Mouse (Mus musculus) c-Kit-positive CD71-positive TER-119-positive erythroid progenitor cells, embryonic 14.5 days (primary cell): ENCODE data around the gene Acap1.

Experiments used
- DNase-seq: peaks from one replicate; pipeline ENCODE4 v3.0.0-alpha.2; 2013; ENCODE audit warnings: low spot score

The Acap1 gene

DNA sequence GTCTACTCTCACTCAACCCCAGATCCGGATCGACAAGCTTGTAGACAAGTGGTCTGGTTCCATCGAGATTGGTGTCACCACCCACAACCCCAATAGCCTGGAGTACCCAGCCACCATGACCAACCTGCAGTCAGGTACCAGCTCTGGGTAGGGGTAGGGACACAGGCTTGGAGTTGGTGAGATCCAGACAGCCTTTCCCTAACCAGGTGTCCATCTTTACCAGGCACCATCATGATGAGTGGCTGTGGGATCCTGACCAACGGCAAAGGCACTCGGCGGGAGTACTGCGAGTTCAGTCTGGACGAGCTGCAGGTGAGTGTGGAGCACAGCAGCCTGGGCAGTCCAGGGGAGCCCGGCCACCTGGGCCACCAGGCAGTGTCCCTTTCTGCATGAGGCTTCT is 9.0 kb upstream of the Acap1 start:
- no peak for DNase-seq

DNA sequence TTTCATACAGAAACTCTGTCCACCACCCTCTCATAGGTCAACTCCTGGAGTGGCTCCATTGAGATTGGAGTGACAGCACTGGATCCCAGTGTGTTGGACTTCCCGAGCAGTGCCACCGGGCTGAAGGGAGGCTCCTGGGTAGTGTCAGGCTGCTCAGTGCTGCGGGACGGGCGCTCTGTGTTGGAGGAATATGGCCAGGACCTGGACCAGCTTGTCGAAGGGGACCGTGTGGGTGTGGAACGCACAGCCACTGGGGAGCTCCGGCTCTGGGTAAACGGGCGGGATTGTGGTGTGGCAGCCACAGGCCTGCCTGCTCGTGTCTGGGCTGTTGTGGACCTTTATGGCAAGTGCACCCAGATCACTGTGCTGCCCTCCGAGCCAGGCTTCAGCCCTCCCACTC is 7.6 kb upstream of the Acap1 start:
- no peak for DNase-seq

DNA sequence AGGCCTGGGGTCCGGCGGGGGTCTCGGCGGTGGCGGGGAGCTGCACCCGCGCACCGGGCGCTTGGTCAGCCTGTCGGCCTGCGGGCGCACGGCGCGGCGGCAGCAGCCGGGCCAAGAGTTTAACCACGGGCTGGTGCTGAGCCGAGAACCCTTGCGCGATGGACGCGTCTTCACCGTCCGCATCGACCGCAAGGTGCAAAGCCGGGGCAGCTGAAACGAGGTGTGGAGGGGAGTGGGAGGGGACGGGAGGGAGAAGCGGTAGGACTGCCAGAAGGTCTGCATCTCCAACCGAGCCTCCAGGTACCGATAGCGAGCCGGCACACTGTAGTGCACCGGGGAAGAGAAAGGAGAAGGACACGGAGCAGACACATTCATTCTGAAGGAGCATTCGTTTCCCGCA is 6.7 kb upstream of the Acap1 start:
- DNase-seq = no peak

DNA sequence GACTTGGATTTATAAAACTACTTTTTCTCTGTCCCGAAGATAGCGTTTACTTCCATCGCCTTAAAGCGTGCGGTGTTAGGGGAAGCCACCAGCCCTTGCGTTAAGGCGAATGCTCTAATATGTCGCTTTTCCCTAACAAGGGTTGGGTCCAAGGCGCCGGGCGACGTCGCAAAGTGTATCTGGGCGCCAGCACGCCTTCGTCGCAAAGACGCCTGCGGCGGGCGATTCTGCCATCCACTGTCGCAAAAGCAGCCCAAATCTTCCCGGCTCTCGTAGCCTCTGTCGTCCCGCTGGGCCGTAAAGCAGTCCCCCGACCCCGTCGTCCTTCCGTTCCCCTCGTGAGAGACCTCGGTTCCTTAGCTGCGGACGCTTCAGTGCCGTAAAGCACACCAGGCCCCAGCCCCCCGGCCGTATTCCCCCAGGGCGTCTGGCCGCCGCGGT is 6.1 kb upstream of the Acap1 start:
- DNase-seq = peak; percentile 92

DNA sequence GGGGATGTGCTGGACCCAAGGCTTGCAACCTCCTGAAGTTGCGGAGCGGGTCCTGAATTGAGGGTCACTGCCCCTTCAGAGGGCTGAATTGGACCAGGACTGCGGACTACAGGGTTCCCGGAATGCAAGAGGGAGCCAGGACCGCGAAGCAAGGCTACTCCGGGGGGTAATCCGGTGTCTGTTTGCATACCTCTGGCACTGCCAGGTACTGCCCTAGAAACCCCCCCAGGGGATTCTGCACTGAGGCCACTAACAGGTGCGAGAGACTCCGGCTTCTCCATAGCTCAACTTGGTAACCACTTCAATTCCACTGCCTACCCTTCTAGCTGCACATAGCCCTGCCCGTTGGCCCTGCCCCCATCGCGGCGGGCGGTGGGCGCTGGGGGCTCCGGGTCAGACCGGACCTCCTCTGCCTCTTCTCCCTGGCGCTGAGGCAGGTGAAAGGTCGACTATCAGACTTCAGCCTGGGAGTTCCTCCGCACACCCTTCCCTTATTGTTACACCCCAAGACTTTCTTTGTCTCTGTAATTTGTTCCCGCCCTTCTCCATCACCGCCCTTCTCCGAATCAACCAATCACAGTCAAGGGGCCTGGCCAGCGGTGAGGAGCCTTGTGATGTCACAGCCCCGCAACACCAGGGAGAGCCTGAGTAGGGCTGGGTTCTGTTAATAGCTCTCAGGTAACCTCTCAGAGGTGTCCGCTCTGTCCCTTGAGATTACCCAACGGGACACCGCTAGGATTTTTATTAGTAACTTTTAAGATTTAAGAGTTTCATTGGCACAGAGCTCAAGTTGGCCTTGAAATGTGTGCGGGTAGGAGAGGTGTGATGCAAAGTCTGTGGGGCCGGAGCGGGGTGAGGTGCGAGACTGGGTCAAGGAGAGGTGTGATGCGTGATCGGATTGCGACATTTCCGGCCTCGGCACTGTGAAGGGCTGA is 5.4 kb upstream of the Acap1 start, which contains the start of the genes 2810408A11Rik and Neurl4:
TSS of gene 2810408A11Rik (minus strand) at position 517 of the 935 bp plus-strand sequence.
TSS of gene Neurl4 (plus strand) at position 602 of the 935 bp plus-strand sequence.
- DNase-seq = peak; percentile 95

DNA sequence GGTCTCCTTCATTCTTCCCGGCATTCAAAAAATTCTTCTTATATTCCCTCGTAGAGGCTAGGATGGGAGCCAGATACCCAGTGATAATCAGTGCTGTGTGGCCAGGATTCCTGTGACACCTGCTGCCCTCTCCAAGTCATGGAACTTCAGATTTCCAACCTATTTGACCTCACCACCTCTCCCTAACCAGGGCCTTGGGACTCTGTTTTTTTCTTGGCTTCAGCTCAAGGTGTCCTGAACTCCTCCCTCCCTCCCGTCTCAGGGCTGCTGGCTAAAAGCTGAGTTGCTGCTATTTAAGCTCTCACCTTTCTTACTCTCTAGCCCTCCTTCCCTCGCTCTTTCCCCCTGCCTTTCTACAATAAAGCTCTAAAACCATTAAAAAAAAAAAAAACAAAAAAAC is 4.5 kb upstream of the Acap1 start:
- no peak for DNase-seq

DNA sequence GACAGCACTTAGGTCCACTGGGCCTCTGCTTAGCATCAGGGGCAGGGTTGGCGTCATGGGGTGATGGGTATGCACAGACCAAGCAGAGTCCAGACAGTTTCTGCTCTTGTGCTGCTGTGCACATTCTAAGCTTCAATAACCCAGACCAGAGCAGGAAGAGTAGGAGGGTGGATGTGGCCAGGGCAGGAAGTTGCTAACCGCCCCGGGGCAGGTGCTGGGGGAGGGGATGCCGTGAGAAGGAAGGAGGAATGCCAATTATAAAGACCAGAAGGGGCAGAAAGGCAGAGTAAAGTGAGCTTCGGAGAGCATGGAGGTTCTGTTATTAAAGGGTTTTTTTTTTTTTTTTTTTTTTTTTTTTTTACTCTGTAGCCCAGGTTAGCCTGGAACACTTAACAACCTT is 668 bp downstream of the Acap1 start:
- no peak for DNase-seq

DNA sequence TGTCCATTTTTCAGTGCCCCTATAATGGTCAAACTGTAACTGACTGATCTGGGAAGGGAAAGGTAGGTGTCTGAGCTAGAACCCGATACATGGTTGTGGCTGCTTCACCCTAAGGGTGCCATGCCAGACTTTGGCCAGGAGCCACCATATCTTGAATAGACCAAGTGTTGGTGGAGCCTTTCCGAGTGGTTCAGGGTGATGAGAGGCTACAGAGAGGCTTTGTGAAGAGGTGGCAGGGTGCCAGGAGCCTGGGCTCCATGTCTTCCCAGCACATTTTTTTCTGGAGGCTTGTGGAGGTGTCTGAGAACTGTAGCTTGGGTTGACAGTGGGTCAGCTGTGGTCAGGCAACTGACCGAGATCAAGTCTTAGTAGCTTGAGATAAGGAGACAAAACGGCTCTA is 3.9 kb downstream of the Acap1 start:
- DNase-seq = no peak

DNA sequence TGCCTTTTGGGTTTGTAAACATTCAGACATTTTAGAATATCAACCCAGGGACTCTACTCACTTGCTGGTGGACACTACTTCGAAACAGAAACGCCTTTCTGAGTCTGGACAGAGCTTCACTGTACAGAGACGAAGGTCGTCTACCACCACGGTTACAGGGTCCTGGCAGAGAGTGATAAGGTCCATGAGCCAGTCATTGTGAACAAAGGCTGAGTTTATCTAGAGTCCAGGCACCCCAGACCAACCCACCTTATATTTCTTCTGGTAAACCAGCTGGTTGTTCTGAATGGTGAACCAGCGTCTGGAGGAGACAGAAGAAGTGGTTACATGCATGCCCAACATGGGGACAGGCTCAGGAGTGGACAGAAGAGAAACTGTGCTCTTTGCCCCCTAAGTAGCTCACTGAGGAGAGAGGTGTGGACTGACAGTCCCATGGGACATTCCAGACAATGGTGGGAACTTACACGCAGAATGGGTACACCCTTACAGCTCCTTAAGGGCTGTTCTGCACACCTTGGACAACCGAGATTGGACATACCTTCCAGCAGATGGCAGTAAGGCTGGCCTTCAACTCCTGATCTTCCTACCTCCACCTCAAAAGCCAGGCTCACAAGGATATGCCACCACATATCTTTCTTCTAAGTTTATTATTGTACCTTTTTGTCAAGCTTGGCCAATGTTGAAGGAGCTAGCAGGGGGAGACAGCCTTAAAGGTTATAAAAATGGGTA is 8.3 kb downstream of the Acap1 start:
- DNase-seq = no peak

DNA sequence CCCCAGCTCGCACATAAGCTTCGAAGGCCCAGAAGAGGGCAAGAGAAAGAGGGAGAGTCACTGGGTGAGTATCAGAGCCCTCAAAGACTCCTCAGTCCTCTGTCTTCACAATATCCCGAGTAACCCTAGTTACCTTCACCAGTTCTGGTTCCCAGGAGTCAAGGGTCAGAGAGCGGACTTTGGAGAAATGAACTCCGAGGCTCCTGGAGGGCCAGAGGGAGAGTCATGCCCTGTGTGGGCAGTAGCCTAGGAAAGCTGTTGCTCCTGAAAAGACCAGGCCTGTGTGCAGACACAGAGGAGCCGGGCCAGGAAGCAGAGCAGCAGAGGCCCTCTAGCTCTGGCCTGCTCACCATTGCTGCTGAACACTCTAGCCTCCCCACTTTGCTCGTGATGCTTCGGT is 10.7 kb downstream of the Acap1 start:
- DNase-seq = no peak

DNA sequence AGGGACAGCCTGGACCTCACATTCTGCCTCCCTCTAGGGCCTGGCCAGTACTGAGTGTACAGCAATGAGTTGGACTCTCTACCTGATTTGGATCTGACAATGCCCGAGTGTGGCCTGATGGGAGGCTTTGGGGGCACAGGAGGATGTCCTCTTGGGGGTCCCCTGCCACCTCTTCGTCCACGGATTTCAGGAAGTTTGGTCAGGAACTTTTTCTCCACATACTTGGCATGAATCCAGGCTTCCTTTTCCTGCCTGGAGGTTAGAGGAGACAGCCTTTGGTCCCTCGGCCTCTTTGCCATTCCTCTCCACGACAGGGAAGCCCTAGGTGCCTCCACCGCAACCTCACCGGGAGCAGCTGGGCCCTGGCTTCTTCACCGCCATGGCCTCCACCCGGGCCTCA is 11.1 kb downstream of the Acap1 start:
- no peak for DNase-seq

DNA sequence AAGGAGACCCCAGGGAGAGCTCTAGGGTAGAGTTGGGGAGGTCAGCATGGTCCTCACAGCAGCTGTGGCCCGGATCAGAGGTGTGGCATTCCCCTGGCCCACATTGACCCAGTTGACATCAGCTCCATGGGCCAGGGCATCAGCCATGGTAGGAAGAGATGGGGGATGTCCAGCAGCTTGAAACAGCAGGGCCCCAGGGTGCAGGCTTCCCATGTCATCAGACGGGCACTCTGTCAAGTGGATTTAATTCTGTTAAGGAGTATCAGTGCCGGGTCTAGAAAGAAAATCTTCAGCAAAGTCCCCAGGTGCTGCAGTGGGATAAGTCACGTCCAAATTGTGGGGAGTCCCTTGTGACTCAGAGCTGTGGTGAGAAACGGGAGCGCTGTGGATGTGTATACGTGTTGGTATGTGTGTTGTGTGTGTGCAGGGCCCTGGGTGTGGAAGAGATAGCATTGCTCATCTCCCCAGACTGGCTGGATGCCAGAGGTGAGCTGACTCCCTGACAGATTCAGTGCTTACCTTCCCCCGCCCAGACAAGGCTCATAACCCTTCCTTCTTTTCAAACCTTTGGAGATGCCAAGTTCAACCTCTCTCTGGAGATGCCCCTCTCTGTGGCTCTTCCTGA is 11.7 kb downstream of the Acap1 start:
- DNase-seq = no peak

DNA sequence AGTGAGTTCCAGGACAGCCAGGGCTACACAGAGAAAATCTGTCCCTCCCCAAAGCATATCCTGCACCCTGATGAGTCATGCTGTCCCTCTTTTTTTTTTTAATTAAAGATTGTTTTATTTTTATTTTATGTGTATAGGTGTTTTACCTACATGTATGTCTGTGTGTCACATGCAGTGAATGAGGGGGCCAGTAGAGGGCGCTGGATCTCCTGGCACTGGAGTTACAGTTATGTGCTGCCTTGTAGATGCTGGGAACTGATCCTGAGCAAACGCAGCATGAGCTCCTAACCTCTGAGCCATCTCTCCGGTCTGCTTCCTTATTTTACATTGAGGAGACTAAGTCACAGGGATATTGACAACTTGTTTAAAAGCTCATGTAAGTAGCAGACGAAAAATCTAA is 12.3 kb downstream of the Acap1 start:
- no peak for DNase-seq

DNA sequence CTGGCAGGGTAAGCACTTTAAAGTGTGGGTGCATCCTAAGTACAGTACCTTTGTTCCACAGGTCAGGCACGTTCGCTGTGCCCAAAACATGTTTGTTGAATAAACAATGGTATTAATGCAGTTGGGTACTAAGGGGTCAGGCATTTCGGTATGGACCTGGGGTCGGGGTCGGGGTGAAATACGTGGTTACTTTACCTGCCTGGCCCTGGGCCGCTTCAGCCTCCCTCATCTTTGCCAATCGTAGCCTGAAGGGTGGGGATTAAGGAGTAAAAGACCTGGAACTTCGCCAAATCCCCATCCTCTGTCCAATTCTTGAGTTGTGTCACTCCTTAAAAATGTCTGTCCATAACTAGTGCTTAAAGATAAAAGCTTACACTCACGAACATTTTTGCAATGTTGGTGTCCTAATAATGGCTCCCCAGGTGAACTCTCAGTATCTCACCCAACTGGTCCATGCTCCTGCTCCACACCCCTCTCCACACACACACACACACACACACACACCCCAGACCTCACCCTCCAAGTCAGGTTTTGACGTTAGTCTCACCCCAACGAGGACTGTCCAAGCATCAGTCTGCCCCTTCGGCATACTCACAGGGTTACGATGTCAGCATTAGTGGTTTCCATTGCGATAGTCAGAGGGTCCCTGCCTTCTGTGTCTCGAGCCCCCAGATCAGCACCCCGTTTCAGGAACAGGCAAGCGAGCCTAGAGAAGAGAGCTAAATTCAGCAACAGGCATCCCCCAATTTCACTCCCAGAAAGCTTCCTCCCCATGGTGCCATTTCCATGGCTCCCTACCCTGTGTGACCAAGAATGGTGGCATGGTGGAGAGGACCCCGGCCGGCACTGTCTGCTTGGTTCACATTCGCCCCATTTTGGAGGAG is 13.3 kb downstream of the Acap1 start:
- no peak for DNase-seq

DNA sequence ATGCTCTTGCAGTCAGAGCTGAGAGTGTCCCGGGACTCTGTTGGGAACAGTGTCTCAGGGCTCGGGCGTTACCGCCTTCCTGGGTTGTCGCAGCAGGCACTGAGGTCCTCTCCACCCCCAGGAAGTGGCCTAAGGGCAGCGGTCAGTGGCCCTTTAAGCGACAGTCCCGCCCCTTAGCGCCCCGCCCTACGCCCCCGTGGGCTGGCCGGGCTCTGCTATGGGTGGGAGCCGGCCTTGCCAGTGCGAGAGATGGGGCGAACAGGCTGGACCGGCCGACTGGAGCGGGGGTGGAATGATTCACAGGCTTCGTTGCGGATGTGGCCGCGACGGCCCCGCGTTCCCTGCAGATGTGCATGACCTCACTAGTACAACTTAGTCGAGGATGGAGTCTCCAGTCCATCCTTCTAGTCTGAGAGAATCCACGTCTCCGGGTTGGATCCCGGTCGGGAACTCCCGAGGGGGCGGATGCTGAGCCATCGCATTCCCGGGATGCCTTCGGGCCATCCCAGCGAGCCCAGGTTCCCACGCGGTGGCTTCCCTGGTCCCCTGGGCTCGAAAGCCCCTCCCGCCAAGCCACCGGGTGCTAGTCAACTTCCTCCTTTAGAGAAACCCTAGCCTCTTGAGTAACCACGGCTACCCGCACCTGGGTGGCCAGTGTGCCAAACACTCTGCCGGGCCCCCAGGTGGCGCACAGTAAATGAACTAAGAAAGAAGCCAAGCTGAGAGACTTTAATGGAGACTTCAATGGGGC is 14.3 kb downstream of the Acap1 start, which contains the start of gene Kctd11:
TSS of gene Kctd11 (minus strand) at position 554 of the 751 bp plus-strand sequence.
- DNase-seq = no peak

DNA sequence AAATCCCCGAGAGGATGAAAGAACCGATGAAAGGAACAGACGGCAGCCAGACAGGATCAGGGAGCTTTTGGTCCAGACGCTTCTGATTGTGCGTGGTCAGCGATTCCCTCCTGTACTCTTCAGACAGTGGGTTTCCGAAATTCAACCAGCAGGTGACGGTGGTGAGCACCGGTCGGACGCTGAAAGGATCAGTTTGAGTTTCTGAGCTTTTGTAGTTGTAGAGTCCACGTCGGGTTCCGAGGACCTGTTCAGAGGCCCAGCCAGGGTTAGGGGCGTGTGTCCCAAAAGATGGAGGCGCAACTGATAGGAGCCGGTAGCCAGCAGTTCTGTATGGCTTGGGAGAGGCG is 14.9 kb downstream of the Acap1 start:
- peak; percentile 74 for DNase-seq

DNA sequence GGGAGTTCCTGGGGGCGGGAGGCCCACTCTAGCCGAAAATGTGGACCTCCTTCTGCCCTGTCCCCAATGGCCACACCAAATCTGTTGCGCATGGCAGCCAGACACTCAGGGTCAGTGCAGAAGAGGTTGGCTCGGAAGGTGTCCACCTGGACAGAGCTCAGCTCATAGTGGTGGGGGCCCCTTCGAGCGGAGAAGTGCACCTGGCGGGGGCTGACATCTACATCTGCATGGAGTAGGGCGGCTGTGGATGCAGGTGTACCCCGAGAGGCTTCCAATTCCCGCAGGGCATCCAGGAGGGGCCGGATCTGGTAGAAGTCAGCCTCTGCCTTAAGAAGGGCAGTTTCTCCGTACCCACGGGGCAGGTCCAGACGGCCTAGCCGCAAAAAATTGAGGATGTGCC is 15.6 kb downstream of the Acap1 start:
- DNase-seq = no peak

DNA sequence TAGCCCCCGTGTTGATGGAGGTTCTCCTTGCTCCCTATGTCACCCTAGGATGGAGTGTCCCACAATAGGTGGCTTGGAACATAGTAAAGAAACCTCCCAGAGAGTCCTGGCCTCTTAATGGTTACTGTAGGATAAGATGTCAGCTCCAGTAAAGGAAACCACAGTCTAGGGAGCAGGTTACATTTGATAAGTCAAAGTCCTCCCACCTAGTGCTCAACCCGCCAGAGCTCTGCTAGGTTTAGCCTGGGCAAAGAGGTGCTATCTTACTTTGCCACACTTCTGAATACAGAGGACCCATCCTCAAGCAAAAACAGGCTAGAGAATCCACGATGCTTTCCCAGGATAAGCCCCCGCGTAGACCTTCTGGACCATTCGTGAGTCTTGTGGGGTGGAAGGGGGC is 16.4 kb downstream of the Acap1 start:
- no peak for DNase-seq

DNA sequence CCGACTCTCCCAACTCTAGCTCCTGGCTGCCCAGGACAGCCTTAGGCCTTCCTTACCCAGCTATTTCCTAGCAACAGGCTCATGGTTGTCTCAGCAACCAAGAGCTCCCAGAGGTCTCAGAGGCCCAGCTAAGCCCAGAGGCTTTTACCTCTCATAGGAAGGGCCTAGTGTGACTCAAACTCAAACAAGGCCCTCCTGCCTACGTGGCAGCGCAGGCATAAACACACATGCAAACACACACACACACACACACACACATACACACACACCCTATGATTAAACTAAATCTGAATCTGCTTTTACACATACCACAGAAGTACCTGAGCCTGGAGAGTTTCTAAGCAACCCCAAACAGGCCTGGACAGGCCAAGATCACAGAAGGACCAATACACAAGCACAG is 16.9 kb downstream of the Acap1 start:
- DNase-seq = no peak

DNA sequence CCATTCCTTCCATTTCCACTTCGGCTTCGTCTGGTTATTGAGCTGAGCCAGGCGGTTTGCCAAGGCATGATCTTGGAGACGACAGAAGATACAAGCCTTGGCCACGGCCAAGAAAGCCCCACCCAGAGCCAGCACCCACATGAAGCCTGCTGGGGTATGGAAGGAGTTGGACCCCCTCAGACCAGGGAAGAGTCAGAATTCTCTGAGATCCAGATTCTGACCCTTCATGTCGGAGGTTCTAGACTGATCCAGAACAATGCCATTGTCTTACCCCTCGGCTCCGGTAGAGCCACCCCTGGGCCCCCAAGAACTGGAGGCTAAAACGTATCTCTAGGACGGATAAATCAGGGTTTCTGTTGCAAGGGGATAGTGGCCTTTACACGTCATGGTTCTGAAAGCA is 17.5 kb downstream of the Acap1 start, which contains the start of gene Tmem95:
TSS of gene Tmem95 (minus strand) at position 141 of the 400 bp plus-strand sequence.
- no peak for DNase-seq

DNA sequence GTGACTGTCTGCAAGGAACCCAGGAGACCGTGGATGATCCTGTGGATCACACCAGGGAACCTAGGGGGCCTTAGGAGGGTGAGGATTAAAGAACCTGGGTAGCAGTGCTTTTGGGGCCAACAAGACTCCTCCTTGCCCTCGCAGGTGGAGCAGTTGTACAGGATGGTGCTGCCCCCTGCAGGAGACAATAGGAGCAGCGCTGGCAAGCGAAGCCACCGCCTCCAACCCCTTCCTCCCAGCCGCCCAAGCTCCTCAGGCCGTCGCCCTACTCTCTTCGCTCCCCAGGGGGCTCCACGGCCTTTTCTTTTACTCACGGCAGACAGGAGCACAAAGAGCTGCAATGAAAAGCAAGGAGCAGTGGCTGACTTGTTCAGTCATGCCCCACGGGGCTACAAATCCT is 18.5 kb downstream of the Acap1 start:
- DNase-seq = peak; percentile 86
